Mouse (Mus musculus) thymus, postnatal 36 days (tissue): Measurements from ENCODE around the gene Fignl2.

Experiments used
- DNase-seq, 2 experiments: peaks; one replicate each; pipeline ENCODE4 v3.0.0; 2022; ENCODE audit warnings: mixed read lengths in 2 of 2

The Fignl2 gene

DNA sequence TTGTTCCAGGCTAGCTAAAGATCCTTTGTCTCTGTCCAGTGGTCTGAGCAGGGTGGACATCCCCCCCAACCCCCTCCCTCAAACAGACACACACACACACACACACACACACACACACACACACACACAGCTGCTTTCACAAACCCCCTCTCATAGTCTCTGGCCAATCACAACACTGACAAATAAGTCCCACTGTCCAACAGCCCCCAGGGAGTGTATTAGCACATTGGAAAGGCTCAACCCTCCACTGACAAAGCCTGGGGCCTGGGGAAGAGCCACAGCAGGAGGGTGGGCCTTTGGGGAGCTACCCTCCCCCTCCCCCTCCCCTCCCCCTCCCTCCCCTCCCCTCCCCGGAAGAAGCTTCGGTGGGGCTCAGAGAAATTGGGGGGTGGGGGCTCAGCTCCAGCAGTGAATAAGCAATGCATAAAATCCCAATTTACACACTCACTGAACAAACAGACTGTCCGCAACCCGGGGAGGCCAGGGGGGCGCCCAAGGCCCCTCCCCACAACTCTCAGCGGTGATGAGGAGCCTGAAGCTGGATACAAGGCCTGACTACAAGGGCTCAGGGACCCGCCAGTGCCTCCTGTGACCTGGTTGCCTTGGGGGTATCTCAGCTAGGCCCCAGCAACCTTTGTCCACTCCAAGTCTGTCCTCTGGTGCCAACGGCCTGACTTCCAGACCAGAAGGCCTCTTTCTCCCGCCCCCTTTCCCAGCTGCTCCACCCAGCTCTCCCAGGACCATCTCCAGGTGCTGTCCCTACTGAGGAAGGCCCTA is 11.3 kb downstream of the Fignl2 start:
- no peak for DNase-seq

DNA sequence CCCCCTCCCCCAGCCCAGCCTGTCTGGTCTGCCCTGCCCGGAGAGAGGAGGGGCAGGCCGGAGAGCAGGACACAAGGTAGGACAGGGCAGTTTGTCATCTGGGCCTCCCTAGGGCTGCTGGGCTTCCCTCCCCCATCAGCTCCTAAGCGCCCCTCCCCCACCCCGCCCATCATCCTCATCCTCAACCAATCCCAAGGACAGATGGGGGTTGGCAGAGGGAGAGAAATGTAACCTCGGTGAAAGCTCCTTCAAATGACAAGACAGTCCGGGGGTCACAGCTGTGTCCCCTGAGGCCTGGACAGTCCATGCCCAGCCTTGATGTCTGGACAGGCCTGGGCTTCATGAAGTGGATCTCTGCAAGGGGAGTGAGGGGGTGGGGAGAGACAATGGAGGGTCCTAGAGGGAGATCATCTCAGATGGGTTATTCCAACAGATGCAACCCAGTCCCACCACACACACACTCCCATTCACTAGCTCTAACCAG is 12.0 kb downstream of the Fignl2 start:
- no peak for DNase-seq

DNA sequence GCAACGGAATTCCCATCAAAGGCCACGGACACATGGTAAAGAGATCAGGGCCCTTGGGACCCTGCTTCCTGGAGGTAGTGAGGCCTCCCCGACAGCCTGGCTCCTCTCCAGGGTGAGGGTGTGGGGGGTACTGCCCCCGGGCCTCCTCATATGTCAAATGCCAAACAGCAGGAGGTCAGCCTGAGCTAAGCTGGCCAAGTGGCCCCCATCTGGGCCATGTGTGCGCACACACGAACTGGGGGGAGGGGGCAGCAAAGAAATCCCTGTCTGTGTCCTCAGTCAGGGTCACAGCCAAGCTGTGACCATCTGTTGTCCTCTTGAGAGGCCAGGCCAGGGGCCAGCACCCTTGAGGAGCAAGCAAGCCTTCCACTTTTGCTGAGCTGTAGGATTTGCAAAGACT is 13.3 kb downstream of the Fignl2 start:
- DNase-seq = no peak

DNA sequence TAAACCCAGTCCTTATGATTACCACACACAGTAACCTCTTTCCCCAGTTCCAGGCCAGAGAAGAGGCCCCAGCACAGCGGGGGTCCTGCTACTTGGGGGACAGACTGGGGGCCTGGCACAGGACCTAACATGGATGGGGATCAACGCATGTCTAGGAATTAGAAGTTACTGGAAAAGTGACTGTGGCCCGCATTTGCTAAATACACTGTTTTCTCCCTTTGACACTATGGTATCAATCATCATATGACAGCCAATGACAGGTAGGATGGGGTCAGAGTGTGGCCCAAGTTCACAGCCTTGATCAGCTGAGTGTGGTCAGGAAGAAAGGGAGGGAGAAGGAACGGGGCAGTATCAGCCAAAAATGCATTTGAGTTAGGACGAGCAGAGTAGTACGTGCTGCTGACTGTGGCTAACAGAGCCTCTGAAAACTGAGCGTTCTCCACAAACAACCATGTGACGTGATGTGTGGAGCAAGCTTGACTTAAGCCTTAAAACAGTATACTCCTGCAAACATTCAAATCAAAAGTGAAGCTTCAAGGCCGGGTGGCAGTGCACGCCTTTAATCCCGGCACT is 18.0 kb downstream of the Fignl2 start:
- no peak for DNase-seq

DNA sequence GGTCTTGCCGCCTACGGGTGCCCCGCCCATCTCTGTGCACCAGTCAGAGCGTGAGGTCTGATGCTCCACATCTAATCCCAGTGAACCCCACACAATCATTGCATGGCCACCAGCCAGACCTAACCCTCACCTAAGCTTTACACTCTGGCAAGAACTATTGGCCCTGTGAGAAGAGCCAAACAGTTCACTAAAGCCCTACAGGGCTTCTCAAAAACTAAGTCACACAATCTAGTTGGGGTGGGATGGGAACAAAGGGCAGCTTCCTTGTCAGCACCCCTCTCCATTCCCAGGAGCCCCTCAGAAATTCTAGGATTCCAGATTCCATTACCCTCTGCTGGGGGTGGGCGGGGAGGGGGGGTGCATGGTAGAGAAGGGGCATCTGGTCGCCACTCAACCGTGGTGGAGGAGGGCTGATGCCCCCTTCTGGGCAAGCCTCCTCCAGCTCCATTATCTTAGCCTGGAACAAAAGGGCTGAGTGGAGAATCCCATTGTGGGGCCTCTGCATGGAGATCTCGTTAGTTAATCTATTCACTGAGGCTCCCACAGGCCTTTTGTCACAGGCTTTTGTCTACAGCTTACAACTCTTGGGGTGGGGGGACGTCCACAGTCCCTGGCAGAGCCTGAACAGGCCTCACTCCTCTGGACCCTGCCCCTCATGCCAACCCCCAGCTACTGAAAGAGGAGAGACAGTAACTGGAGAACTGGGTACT is 18.6 kb downstream of the Fignl2 start:
- DNase-seq = no peak

DNA sequence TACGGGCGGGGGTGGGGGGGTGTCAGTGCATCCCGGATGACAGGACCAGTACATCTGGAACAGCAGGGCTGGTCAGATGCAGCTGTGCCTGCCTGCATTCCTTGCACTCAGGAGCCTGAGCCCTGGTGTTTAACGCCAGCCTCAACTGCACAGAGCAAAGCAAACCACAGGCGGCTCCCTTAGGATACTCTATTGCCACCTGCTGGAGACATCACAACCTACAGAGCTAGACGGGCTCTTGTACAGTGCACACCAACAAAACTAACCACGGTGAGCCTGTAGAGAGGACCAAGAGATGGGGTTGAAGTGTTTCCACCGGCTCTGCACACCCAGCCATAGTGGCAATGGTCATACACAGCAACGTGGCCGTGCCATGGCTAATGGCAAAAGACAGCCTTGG is 22.1 kb downstream of the Fignl2 start:
- DNase-seq = peak; percentile 18 to 22

DNA sequence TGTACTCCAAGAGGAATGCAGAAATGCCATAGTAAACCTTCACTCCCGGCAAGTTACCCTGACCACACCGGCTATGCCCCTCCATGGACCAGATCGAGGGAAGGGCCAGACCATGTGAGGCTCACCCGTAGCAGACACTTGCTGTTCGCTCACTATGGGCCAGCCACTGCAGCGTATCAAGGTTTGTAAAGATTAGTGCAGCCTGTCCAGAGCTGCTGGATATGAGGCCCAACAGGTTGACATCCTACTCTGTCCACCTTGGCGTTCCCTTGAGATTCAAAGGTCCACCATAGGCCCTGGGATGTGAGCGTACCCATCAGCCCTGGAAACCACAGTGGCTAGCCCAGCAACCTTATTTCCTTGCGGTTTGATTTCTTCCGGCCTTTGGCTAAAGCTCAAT is 23.8 kb downstream of the Fignl2 start:
- no peak for DNase-seq

DNA sequence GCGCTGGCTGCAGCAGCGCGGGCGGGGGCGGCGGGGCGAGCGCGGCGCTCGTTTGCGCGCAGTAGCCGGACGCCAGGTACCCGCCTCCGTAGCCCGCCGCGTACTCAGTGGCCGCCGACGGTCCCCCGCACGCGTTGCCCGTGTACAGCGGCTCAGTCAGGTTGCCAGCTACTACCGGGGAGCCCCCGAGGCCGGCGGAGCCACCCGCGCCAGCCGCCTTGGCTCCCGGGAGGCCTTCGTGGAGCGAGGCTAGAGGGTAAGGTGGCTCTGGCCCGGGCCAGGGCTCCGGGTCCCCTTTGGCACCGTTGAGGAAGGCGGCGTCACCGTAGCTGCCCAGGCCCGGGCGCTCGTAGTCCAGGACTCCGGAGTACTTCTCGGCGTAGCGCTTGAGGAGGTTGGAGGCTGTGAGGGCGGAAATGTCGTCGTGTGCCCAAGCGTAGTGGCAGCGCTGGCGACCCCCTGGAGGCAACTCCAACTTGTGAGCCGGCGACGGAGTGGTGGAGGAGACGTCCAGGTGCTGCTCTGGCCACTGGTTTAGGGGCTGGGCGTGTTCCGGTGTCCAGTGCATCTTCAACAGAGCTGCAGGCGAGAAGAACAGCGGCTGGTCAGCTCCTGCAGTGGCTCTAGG is 24.4 kb downstream of the Fignl2 start:
- no peak for DNase-seq

DNA sequence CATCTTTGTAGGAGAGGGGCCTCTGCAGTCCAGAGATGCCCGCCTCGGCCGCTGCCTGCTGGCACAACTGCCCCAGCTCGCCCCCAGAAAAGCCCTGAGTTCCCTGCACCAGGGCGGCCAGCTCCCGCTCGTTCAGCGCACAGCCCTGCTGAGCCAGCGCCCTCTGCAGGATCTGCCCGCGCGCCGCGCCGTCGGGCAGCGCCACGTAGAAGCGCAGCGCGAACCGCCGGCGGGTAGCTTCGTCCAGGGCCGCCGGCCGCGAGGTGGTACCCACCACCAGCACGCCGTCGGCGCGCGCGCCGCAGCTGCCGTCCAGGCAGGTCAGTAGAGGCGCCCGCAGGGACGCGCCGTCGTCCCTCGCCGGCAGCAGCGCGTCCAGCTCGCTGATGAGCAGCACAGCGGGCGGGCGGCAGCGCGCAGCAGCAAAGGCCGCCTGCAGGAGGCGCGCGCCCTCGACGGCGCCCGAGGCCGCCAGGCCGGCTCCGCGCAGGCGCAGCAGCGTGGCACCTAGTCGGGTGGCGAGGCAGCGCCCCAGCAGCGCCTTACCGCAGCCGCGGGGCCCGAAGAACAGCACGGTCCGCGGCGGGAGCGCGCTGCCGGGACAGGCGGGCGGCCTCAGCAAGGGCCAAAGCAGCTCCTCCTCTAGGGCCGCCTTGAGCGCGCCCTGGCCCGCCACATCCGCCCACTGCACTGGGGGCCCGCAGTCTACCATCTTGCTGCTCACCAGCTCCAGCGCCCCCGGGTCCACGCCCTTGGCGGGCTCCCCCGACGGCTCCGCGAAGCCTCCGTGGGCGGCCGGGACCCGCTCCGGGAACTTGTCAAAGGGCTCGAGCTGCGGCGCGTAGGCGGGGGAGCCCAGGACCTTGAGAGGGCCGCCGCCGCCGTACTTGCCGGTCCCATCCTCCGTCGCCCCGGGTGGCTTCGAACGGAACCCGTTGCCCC is 25.5 kb downstream of the Fignl2 start:
- peak in 1 of 2 experiments; percentile 15 for DNase-seq

DNA sequence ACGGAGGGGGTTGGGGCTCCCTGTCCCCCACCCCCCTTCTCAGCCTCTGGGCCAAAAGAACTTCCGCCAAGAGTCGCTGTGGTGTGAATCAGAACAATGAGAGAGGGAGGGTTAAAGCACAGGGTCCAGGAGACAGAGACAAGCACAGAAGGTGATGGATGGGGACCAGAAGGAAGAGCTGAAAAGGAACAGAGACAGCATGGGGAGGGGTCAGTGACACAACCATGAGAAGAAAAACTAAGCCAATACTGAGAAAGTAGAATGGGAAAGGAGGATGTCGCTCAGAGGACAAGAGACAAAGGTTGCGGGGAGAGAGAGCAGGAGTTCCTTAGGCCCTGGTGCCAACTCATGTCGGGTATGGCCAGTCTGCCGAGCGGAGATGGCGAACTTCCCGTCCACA is 26.5 kb downstream of the Fignl2 start:
- DNase-seq = no peak

DNA sequence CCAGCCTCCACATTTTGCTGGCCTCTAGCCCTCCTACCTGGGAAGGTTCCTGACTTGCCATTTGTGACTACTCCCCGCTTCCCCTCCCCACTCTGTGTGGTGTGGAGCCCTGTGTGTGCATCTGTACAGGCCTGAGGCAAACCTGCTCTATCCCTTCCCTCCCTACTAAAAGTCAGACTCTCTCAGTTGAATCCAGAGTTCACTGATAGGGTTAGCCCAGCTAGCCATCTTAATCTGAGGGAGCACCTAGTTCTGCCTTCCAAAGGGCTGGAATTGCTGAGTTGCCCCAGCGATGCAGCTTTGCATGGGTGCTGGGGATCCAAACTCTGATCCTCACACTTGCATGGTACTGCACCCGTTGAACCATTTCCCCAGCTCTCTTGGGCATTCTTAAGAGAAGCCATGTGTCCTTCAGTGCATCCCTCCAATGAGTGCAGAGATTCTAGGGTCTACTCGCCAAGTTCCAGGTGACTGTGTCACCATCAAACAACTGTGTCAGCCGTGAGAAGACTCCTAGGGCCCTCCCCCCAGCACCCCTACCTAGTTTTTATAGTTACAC is 29.9 kb downstream of the Fignl2 start:
- DNase-seq = no peak

DNA sequence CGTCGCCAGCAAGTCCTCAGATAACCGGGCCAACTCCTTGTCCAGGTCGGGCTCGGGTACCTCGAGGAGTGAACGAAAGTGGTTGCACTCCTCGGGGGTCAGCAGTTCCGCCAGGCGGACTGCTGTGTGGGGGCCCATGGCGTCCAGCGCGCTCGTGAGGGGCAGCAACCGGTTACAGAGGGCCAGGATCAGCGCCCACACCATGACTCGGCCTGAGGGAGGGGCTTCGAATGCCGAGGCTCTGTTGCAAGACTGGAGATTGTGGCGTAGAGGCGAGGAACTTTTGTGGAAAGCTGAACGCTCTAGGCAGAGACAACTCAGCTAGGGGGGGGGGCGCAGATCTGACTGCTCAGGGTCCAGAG is 31.2 kb downstream of the Fignl2 start, which contains the start of gene Gm47841:
Gm47841 (minus strand) TSS at position 204 of the 362 bp plus-strand sequence.
- no peak for DNase-seq

DNA sequence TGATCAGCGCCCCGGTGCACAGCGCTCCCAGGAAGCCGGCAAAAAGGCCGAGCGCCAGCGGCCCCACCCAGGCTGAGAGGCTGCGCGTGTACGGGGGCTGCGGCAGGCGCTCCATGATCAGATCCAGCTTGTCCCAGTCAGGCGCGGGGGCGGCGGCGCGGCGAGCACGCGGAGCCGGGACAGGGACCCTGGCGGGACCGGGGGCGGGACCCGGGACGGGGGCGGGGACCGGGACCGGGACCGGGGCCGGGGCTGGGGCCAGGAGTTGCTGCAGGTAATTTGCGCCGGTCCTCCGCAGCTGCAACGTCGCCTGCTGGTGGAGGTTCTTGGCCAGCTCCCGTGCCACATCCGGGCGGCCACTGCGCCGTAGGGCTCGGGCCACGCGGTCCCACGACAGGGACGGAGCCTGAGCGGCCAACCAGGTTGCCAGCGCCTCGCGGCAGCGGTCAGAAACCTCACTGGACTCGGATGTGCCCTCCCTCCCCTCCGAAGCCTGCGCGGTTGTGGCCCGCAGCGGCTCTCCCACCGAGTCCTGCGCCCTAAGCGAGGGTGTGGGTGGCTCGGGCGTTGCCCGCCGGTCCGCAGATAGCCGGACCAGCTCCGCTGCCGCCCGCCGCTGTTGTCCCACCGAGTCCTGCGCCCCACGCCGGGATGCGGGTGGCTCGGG is 31.7 kb downstream of the Fignl2 start:
- no peak for DNase-seq

DNA sequence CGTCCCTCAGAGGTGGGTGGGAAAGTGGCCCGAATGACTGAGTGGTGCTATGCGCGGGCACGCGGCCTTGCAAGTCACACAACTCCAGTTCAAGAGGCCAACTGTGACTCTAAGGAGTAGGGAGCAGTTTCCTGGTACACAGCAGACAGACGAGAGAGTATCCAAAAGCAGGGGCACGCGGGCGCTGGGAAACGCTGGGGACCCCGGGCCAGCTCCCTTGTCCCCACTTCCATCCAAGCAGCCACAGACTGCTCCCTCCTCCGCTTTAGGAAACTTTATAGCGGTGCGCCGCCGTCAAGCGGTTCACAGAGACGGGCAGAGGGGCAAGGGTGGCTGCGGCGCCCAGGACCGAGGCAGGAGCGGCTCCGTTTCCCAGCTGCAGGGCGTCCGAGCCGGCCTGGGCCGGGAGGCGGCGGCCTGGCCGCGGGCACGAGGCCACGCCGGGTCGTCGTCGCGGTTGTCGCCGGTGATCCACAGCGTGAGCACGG is 32.3 kb downstream of the Fignl2 start:
- DNase-seq = no peak

DNA sequence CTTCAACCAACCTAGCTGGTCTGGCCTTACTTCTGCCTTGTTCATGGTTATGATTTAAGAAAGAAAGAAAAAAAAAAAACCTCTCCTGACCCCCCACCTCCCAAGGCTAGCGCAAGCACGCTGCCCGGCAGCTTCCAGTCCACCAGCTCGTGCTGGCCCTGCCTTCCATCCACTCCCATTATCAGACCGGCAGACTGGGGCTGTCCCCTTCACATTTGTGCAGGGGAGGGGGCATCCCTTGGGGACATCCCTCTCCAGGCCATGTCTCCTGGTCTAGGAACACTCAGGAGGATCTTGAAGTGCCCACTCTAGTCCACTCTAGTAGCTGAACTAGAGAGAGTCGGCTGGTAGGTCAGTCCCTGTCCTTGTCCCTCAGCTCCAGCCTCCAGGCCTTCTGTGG is 33.8 kb downstream of the Fignl2 start:
- DNase-seq = no peak

DNA sequence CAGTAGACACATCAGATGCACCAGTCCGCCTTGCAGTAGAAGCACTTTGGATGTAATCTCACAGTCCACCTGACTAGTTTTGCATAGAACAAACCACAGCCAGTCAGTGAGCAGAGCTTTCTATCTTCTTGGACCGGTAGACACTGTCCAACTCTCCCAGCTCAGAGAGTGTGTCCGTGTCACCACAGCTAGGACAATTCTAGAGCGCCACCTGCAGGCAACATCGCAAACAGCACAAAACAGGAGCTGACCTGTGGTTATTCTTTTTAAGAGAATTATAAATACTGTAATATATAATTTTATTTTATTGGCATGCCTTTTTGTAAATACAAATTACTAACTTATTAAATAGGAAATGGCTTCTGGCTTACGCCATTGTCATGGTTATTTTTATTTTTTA is 35.8 kb downstream of the Fignl2 start:
- peak; percentile 39 to 51 for DNase-seq

DNA sequence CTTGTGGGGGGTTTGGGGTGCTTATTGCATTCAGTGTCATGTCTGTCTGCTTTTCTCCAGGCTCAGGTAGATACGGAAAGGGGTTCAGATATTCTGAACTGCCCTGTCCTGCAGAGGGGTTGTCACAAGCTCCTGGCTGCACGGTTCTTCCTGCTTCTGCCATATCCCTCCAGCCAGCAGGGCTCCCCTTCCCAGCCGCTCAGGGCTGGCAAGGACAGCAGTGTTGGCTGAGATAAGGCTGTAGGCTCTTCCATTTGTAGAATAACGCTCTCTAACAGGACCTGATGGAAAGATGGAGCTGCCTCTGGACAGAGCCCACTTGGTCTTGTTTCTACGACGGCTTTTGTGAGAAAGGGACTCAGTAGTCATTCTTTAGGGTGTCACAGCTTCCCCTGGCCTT is 36.4 kb downstream of the Fignl2 start:
- no peak for DNase-seq

DNA sequence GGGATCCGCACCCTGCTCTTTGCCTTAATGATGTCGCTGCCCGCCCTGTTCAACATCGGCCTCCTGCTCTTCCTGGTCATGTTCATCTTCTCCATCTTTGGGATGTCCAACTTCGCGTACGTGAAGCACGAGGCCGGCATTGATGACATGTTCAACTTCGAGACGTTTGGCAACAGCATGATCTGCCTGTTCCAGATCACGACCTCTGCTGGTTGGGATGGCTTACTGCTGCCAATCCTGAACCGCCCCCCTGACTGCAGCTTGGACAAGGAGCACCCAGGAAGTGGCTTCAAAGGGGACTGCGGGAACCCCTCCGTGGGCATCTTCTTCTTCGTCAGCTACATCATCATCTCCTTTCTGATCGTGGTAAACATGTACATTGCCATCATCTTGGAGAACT is 38.7 kb downstream of the Fignl2 start:
- peak; percentile 17 to 23 for DNase-seq

DNA sequence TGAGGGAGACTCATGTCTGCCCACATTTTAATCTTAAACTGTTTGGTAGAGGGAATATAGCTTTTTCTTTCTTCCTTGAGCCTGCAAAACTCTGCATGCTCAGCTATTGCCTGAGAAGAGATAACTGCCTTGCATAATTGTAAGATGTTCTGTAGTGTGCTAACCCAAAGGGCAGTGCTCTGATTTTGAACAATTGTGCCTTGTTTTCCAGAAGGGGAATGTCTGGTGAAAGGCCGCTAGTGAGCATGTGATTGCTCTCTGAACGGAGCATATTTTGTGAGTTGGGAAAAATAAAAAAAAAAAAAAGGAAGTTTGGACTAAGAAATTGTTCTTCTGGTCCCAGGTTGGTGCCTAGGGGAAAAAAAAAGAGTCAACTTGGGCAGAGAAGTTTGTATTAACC is 49.4 kb downstream of the Fignl2 start:
- DNase-seq = no peak

DNA sequence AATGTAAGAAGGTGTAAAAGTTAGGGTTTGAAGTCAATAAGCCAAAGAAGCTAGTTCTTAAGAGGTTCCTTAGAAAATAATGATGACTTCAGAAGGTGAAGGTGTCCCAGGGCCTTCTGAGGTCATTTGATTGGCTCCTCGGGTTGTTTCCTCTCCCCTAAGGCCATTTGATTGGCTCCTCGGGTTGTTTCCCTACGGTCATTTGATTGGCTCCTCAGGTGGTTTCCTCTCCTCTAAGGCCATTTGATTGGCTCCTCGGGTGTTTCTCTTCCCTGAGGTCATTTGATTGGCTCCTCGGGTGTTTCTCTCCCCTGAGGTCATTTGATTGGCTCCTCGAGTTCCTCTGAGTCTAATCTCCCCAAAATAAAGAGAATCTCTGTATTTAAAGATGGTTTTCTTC is 67.0 kb downstream of the Fignl2 start:
- DNase-seq = no peak

DNA sequence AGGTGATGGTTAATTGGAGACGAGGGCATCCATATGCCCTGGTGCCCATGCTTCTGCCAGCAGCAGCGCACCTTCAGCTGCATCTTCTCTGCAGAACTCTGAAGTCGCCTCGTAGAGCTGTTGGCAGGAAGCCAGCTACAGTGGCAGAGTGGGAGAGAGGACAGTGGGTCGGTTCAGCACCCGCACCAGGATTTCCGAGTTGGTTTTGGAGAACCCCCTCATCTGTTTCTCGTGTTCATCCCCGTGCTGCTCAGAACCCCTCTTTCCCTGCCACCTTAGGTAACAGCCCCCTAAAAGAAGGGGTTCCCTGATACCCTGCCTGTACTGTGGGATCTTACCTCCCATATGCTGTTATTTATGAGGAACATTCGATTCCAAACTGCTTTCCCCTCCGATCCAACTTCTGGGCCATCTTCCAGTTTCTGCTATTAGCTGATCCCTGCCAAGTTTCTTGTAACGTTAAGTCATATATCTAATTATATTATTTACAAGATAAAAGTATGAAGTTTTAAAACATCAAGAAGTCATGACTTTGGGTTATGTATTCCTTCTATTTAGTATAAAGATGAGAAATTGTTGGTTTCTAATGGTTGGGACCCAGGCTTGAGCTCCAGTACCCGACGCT is 69.9 kb downstream of the Fignl2 start:
- no peak for DNase-seq
